Mouse (Mus musculus) kidney, embryonic 14.5 days (tissue): Measurements from ENCODE around the gene Fto. TPM values are rescaled to one million over a fixed set of nuclear protein-coding genes. Genes with fewer than 3 reads are reported as not detected.

Experiments
- ATAC-seq: fragments of 200-750 bp; cut with Nextera tagmentation; 2 replicates; pipeline ENCODE4 v1.8.0; 2017; ENCODE audit warnings: moderate number of reproducible peaks, mild to moderate bottlenecking, moderate TSS enrichment, moderate library complexity; ENCODE audit not compliant: low FRiP score, low TSS enrichment
- H3K27ac ChIP-seq: fragments of 300-500 bp; sonication (generic); 2 replicates; pipeline ENCODE4 v1.5.1; 2014; ENCODE audit warnings: low read depth, mild to moderate bottlenecking, low read length, moderate library complexity, mixed read lengths
- H3K27me3 ChIP-seq: fragments of 300-500 bp; sonication (generic); 2 replicates; pipeline ENCODE4 v1.6.1; 2014; ENCODE audit warnings: mild to moderate bottlenecking, low read length; ENCODE audit not compliant: control insufficient read depth, insufficient read depth
- H3K36me3 ChIP-seq: fragments of 300-500 bp; sonication (generic); 2 replicates; pipeline ENCODE4 v1.6.1; 2014; ENCODE audit warnings: low read length, mixed read lengths; ENCODE audit not compliant: control insufficient read depth, insufficient read depth
- H3K4me1 ChIP-seq: fragments of 300-500 bp; sonication (generic); 2 replicates; pipeline ENCODE4 v1.6.1; 2014; ENCODE audit warnings: low read length, mixed read lengths; ENCODE audit not compliant: control insufficient read depth, insufficient read depth
- H3K4me2 ChIP-seq: fragments of 300-500 bp; sonication (generic); replicated peaks from 2 replicates; pipeline ENCODE4 v1.6.1; 2014; ENCODE audit warnings: low read depth, mild to moderate bottlenecking, low read length
- H3K4me3 ChIP-seq: fragments of 300-500 bp; sonication (generic); 2 replicates; pipeline ENCODE4 v1.5.1; 2014; ENCODE audit warnings: mild to moderate bottlenecking, low read length
- H3K9ac ChIP-seq: fragments of 300-500 bp; sonication (generic); 2 replicates; pipeline ENCODE4 v1.6.1; 2014; ENCODE audit warnings: low read depth, mild to moderate bottlenecking, low read length, moderate library complexity
- H3K9me3 ChIP-seq: fragments of 300-500 bp; sonication (generic); 2 replicates; pipeline ENCODE4 v1.6.1; 2016; ENCODE audit warnings: low read length; ENCODE audit not compliant: control insufficient read depth
- WGBS: fragments of 180-500 bp; shearing (Covaris S2); extraction: QIAGEN DNeasy Blood & Tissue Kit; methylation state at CpG from one replicate; pipeline ENCODE4 v1.1.7; 2014; 5-methylcytosine and 5-hydroxymethylcytosine counted together
- polyA plus RNA-seq: library from polyadenylated mRNA; unstranded; fragments of >200 nt; fragmentation: Nextera tagmentation; extraction: Ambion mirVana; gene quantifications from 2 replicates; pipeline ENCODE4 v1.2.1, GENCODE M21; 2014

Gene Fto
- polyA plus RNA-seq, 1 experiment from 2014 or later = 94.3 TPM

- H3K27ac ChIP-seq = no peak overlapping the region
- peaks cover 12% of the 10 kb centered on the region; the same call in 1 of the 2 replicates for H3K4me1 ChIP-seq
- 0 out of 2 replicates have a peak, but pooled peaks cover 2% of the 10 kb centered on the region for H3K9me3 ChIP-seq
- H3K27me3 ChIP-seq = peaks cover 12% of the 10 kb centered on the region; the same call in 1 of the 2 replicates
- no peaks in the 10 kb centered on the region for H3K36me3 ChIP-seq
- no peak overlapping the region for H3K4me3 ChIP-seq
- H3K4me2 ChIP-seq = no peak overlapping the region
- ATAC-seq = no peak
- 71% methylated on average over 7 of the region's 7 CpGs for WGBS
- H3K9ac ChIP-seq = no peak overlapping the region
Measured at GRCm38 (mm10) chr8:91708661-91709060, 395.3 kb downstream of the Fto start.

DNA sequence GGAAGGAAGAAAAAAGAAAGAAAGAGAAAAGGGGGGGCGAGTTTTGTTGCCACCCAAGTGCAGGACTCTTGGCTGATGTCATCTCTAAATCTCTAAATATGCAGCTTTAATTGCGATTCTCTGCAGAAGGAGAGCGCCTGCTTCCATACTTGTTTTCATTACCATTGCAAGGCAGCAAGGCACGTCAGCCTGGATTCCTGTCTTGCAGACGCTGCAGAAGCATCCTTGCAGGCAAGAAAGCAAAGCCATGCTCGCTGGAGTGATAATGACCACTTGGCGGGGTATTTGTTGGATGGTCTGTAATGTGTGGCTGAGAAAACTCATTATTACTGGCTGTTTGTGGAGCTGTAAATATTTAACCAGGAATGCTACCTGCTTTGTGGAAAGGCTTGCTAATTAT, 396.4 kb downstream of the Fto start:
- H3K36me3 ChIP-seq = no peaks in the 10 kb centered on the region
- H3K9ac ChIP-seq = no peak overlapping the region
- 0 out of 2 replicates have a peak, but pooled peaks cover 2% of the 10 kb centered on the region for H3K9me3 ChIP-seq
- 33% methylated on average over 7 of the region's 7 CpGs for WGBS
- H3K4me3 ChIP-seq = no peak overlapping the region
- peaks cover 17% of the 10 kb centered on the region; the same call in 1 of the 2 replicates for H3K4me1 ChIP-seq
- no peak overlapping the region for H3K27ac ChIP-seq
- no peak overlapping the region for H3K4me2 ChIP-seq
- H3K27me3 ChIP-seq = peaks cover 12% of the 10 kb centered on the region; the same call in 1 of the 2 replicates
- ATAC-seq = no peak

DNA sequence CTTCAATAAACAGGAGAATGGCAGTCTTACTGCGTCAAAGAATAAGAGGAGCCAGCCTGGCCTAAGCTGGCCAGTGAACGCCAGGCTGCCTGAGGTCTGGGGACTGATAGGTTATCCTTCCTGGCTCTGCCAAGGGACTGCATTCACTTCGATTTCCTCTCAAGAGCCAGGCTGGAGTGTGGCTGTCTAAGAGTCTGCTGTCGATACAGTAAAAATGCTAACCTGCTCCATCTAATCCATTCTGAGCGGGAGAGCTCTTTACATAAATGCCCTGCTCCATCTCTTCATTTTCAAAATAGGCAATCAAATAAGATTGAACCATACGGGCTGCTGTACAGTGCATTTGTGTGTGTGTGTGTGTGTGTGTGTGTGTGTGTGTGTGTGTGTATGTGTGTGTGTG, 397.9 kb downstream of the Fto start:
- H3K4me1 ChIP-seq = peaks cover 20% of the 10 kb centered on the region; the same call in 1 of the 2 replicates
- no peak for ATAC-seq
- 0 out of 2 replicates have a peak, but pooled peaks cover 2% of the 10 kb centered on the region for H3K9me3 ChIP-seq
- H3K4me3 ChIP-seq = no peak overlapping the region
- H3K9ac ChIP-seq = no peak overlapping the region
- 66% methylated on average over 6 of the region's 6 CpGs for WGBS
- no peak overlapping the region for H3K4me2 ChIP-seq
- peaks cover 12% of the 10 kb centered on the region; the same call in 1 of the 2 replicates for H3K27me3 ChIP-seq
- H3K27ac ChIP-seq = no peak overlapping the region
- H3K36me3 ChIP-seq = no peaks in the 10 kb centered on the region

- H3K4me2 ChIP-seq = no peak overlapping the region
- 26% methylated on average over 6 of the region's 6 CpGs for WGBS
Measured at GRCm38 (mm10) chr8:91711981-91712598, 398.8 kb downstream of the Fto start.

DNA sequence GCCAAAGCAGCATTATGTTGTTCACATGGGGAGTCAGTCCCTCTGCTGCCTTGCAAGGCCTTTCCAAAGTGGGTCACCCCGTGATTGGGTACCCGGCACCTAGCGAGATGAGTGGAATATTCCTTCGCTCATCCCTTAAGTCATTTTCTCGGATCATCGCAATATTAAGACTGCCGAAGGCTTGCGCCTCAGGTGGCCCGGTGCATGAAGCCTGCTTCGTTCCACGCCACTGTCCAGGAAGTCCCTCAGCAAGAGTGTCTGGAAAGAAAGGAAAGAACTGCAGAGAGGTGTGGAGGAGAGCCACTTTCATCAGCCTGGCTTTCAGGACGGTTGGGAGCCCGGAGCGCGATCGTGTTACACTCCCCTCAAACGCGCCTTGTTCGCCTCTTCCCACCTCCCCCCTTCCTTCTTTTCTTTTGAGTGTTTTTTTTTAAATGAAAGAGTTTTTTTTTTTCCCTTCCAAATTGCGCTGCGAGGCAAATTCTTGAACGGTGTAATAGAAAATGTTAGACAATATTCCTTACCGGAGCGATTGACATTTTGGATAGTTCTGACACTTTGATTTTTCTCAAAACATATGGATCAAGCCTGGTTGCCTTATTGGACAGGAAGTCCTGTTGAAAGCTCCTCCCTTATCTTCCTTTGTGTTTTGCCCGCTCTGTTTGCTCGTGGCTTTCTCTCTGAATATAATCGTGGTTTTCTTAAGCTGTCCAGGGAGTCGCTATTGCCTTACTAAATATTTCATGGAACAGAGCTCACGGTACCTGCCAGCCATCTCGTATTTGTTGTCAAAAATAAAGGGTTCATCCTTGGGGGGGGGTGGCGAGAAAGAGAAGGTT, 399.6 kb downstream of the Fto start:
- Histone ChIP-seq H3K36me3 (no peaks in the 10 kb centered on the region), H3K9ac (peak overlapping the region; percentile 42; the same call in 1 of the 2 replicates), H3K27me3 (peaks cover 12% of the 10 kb centered on the region; the same call in 1 of the 2 replicates), H3K9me3 (no peaks in the 10 kb centered on the region), H3K27ac (no peak overlapping the region), H3K4me3 (peak overlapping the region; percentile 27; the same call in 1 of the 2 replicates), H3K4me2 (peak overlapping the region; percentile 57), H3K4me1 (peaks cover 20% of the 10 kb centered on the region; the same call in 1 of the 2 replicates)
- peak; percentile 67 for ATAC-seq
- 5% methylated on average over 31 of the region's 31 CpGs for WGBS

More at GRCm38 (mm10) chr8:91711981-91712598, 398.8 kb downstream of the Fto start:
- no peak overlapping the region for H3K27ac ChIP-seq
- ATAC-seq = no peak; the same call in 1 of the 2 replicates
- H3K9ac ChIP-seq = no peak overlapping the region
- no peak overlapping the region for H3K4me3 ChIP-seq
- H3K27me3 ChIP-seq = peaks cover 12% of the 10 kb centered on the region; the same call in 1 of the 2 replicates
- no peaks in the 10 kb centered on the region for H3K36me3 ChIP-seq
- 0 out of 2 replicates have a peak, but pooled peaks cover 2% of the 10 kb centered on the region for H3K9me3 ChIP-seq
- H3K4me1 ChIP-seq = peaks cover 20% of the 10 kb centered on the region; the same call in 1 of the 2 replicates

DNA sequence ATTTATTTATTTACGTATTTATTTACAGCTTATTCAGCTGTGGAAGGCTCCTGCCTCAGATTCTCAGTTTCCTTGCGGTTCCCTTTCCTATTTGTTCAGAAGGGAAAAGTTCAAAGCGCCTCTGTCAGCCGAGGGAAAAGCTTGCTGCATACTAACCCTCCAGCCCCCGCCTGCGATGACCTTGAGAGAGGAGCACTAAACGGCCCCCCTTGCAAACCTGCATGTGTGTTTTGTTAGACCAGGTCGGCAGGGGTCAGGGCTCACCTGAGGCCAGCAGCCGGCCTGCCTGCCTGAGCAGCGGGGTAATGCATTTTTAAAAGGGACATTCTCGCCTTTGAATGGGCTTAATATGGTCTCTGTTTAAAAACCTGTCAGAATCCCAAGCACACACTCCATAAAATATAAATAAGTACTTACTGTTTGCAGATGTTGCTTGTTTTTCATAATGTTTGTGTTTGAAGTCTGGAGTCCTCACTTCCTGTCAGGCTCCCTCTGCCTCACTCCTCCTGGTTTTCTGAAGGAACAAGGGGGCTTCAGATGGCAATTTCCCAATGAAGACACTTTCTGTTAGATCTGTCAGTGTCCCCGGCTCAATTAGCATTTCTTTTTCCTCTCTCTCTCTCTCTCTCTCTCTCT, 400.5 kb downstream of the Fto start:
- no peak for ATAC-seq
- WGBS = 10% methylated on average over 12 of the region's 12 CpGs
- Histone ChIP-seq H3K9ac (peak overlapping the region; percentile 42; the same call in 1 of the 2 replicates), H3K27ac (no peak overlapping the region), H3K9me3 (no peaks in the 10 kb centered on the region), H3K4me3 (peak overlapping the region; percentile 27; the same call in 1 of the 2 replicates), H3K36me3 (no peaks in the 10 kb centered on the region), H3K4me2 (peak overlapping the region; percentile 57), H3K27me3 (peaks cover 12% of the 10 kb centered on the region; the same call in 1 of the 2 replicates), H3K4me1 (peaks cover 20% of the 10 kb centered on the region; the same call in 1 of the 2 replicates)

- no peak for ATAC-seq
- H3K27ac ChIP-seq = no peak overlapping the region
- H3K9ac ChIP-seq = no peak overlapping the region
- H3K27me3 ChIP-seq = peaks cover 12% of the 10 kb centered on the region; the same call in 1 of the 2 replicates
- H3K9me3 ChIP-seq = no peaks in the 10 kb centered on the region
- no peak overlapping the region for H3K4me3 ChIP-seq
- 87% methylated on average over 7 of the region's 7 CpGs for WGBS
- no peaks in the 10 kb centered on the region for H3K36me3 ChIP-seq
- peaks cover 20% of the 10 kb centered on the region; the same call in 1 of the 2 replicates for H3K4me1 ChIP-seq
- H3K4me2 ChIP-seq = no peak overlapping the region
Measured at GRCm38 (mm10) chr8:91714733-91715132, 401.4 kb downstream of the Fto start.

GRCm38 (mm10) chr8:91715387-91716085, 402.2 kb downstream of the Fto start:
- Histone ChIP-seq H3K4me2 (no peak overlapping the region), H3K9ac (no peak overlapping the region), H3K36me3 (no peaks in the 10 kb centered on the region), H3K27me3 (peaks cover 8% of the 10 kb centered on the region; the same call in 1 of the 2 replicates), H3K9me3 (no peaks in the 10 kb centered on the region), H3K27ac (no peak overlapping the region), H3K4me1 (peaks cover 20% of the 10 kb centered on the region; the same call in 1 of the 2 replicates), H3K4me3 (no peak overlapping the region)
- ATAC-seq = no peak
- 41% methylated on average over 8 of the region's 8 CpGs for WGBS
